Mouse (Mus musculus) G1E (cell line): Measurements from ENCODE around the gene Cdk5rap1. TPM values are rescaled to one million over a fixed set of nuclear protein-coding genes. Genes with fewer than 3 reads are reported as not detected.
"Not testable (repeated sequence)": the region's sequence is repeated elsewhere in the genome, so short reads cannot be mapped to it uniquely, and the experiment has no call there.

Experiments used
- ATAC-seq: 2 replicates; pipeline ENCODE4 v1.8.0; 2016; ENCODE audit warnings: mild to moderate bottlenecking; ENCODE audit not compliant: insufficient number of reproducible peaks, poor library complexity, low FRiP score, severe bottlenecking; ENCODE audit errors: extremely low read depth
- DNase-seq: peaks from one replicate; pipeline ENCODE4 v3.0.0; 2012; ENCODE audit warnings: low spot score
- H3K27me3 ChIP-seq: 2 replicates; pipeline ENCODE4 v1.6.1; 2012; ENCODE audit warnings: mild to moderate bottlenecking, low read length, inconsistent platforms; ENCODE audit not compliant: insufficient read depth
- H3K36me3 ChIP-seq: replicated peaks from 2 replicates; pipeline ENCODE3; 2012; ENCODE audit warnings: mild to moderate bottlenecking, inconsistent platforms
- H3K4me1 ChIP-seq: 2 replicates; pipeline ENCODE4 v1.6.1; 2012; ENCODE audit warnings: low read depth, low read length, inconsistent platforms, mixed read lengths; ENCODE audit not compliant: insufficient read depth
- H3K4me3 ChIP-seq: 2 replicates; pipeline ENCODE4 v1.5.1; 2012; ENCODE audit warnings: low read depth, mild to moderate bottlenecking, inconsistent platforms, low read length, moderate library complexity, mixed read lengths
- H3K9me3 ChIP-seq: replicated peaks from 2 replicates; pipeline ENCODE4 v1.6.1; 2012; ENCODE audit warnings: inconsistent platforms
- CTCF ChIP-seq: IDR thresholded peaks from 2 replicates; pipeline ENCODE4 v1.5.1; 2012; ENCODE audit warnings: low read depth, low read length, inconsistent platforms, mixed read lengths
- GATA1 ChIP-seq: IDR thresholded peaks from 2 replicates; pipeline ENCODE4 v1.6.1; 2012; ENCODE audit warnings: borderline replicate concordance, low read length, inconsistent platforms, mixed read lengths
- GATA2 ChIP-seq: IDR thresholded peaks from 2 replicates; pipeline ENCODE4 v1.6.1; 2012; ENCODE audit warnings: low read depth, low read length, inconsistent platforms, borderline replicate concordance
- POLR2AphosphoS5 ChIP-seq: IDR thresholded peaks from 2 replicates; pipeline ENCODE4 v1.6.1; 2012; ENCODE audit warnings: low read depth, low read length, inconsistent platforms; ENCODE audit not compliant: insufficient replicate concordance
- TAL1 ChIP-seq: conservative IDR thresholded peaks from 2 replicates; pipeline ENCODE4 v1.6.1; 2012; ENCODE audit warnings: low read depth, low read length, inconsistent platforms, mixed read lengths
- polyA plus RNA-seq: library from polyadenylated mRNA; stranded (reverse); fragments of >175 nt; gene quantifications from 2 replicates; pipeline ENCODE4 v1.2.3, GENCODE M21; 2012
- total RNA-seq, 2 experiments: library from RNA; stranded (forward) in 1 of 2; stranded (reverse) in 1 of 2; fragments of 200-1000 nt in 1 of 2; fragments of >200 nt in 1 of 2; fragmentation: Nextera tagmentation in 1 of 2; gene quantifications; 2 replicates each; pipeline ENCODE4 v1.2.3; 2014 to 2017

The Cdk5rap1 gene
- total and polyA plus RNA-seq, 3 experiments = 1.2 to 24.8 (median 21.7) TPM

- Histone ChIP-seq H3K9me3 (no peaks in the 10 kb centered on the region), H3K27me3 (0 out of 2 replicates have a peak, but pooled peaks cover 4% of the 10 kb centered on the region), H3K4me3 (no peak overlapping the region), H3K4me1 (no peaks in the 10 kb centered on the region), H3K36me3 (no peaks in the 10 kb centered on the region)
- TF ChIP-seq CTCF (no peak), TAL1 (no peak), POLR2AphosphoS5 (no peak), GATA1 (no peak), GATA2 (no peak)
- DNase-seq (no peak), ATAC-seq (no peak)
These were observed 71.0 kb downstream of the Cdk5rap1 start for GRCm38 (mm10) chr2:154301763-154302162.

- Histone ChIP-seq H3K9me3 (no peaks in the 10 kb centered on the region), H3K4me3 (no peak overlapping the region), H3K36me3 (no peaks in the 10 kb centered on the region), H3K4me1 (no peaks in the 10 kb centered on the region), H3K27me3 (0 out of 2 replicates have a peak, but pooled peaks cover 4% of the 10 kb centered on the region)
- ATAC-seq (peak; percentile 54; the same call in 1 of the 2 replicates), DNase-seq (peak; percentile 58)
- TF ChIP-seq CTCF = peak; percentile 81
- TF ChIP-seq POLR2AphosphoS5 = no peak
These were observed 72.3 kb downstream of the Cdk5rap1 start for GRCm38 (mm10) chr2:154300496-154300895.

- H3K4me3 ChIP-seq, H3K36me3 ChIP-seq, H3K27me3 ChIP-seq, H3K9me3 ChIP-seq, ATAC-seq, DNase-seq, H3K4me1 ChIP-seq: not testable (repeated sequence)
- 0 out of 2 replicates have a peak, but pooled peaks have one; percentile 17 for TF ChIP-seq CTCF
These were observed 78.1 kb downstream of the Cdk5rap1 start for GRCm38 (mm10) chr2:154294746-154295145.

GRCm38 (mm10) chr2:154292833-154293232 lies 80.0 kb downstream of the Cdk5rap1 start:
- H3K9me3 ChIP-seq = no peaks in the 10 kb centered on the region
- H3K27me3 ChIP-seq = peaks cover 5% of the 10 kb centered on the region; the same call in 1 of the 2 replicates
- ATAC-seq (no peak), DNase-seq (no peak)
- H3K36me3 ChIP-seq = no peaks in the 10 kb centered on the region
- H3K4me1 ChIP-seq = no peaks in the 10 kb centered on the region
- H3K4me3 ChIP-seq = no peak overlapping the region
- TF ChIP-seq GATA2 = no peak
- no peak for TF ChIP-seq TAL1
- TF ChIP-seq CTCF = no peak
- TF ChIP-seq GATA1 = no peak
- no peak for TF ChIP-seq POLR2AphosphoS5

- not testable (repeated sequence) for H3K27me3 ChIP-seq, H3K9me3 ChIP-seq, H3K36me3 ChIP-seq, H3K4me3 ChIP-seq, ATAC-seq, H3K4me1 ChIP-seq, DNase-seq
These were observed 80.9 kb downstream of the Cdk5rap1 start for GRCm38 (mm10) chr2:154291866-154292265.

Other genes starting within 250 kb of the Cdk5rap1 start
- not detected in 2 replicates for gene Bpifa3, start 242.7 kb downstream of the Cdk5rap1 start, total RNA-seq (2014; fragmentation: Nextera tagmentation)
- not detected in 2 replicates for gene Bpifa3, start 242.7 kb downstream of the Cdk5rap1 start, total RNA-seq (2017)
- not detected in 2 replicates for gene Bpifa3, start 242.7 kb downstream of the Cdk5rap1 start, polyA plus RNA-seq
- not detected in 2 replicates for gene Bpifa1, start 230.1 kb downstream of the Cdk5rap1 start, total RNA-seq (2014; fragmentation: Nextera tagmentation)
- not detected in 2 replicates for gene Bpifa1, start 230.1 kb downstream of the Cdk5rap1 start, total RNA-seq (2017)
- not detected in 2 replicates for gene Bpifa1, start 230.1 kb downstream of the Cdk5rap1 start, polyA plus RNA-seq
- not detected in 2 replicates for gene Bpifa5, start 210.4 kb downstream of the Cdk5rap1 start, total RNA-seq (2014; fragmentation: Nextera tagmentation)
- gene Bpifa5, start 210.4 kb downstream of the Cdk5rap1 start, total RNA-seq (2017) = not detected in 2 replicates
- gene Bpifa5, start 210.4 kb downstream of the Cdk5rap1 start, polyA plus RNA-seq = not detected in 2 replicates
- not detected in 2 replicates for gene Bpifb1, start 182.2 kb downstream of the Cdk5rap1 start, total RNA-seq (2014; fragmentation: Nextera tagmentation)
- 0.05 TPM in 1 of 2 replicates, not detected in the other for gene Bpifb1, start 182.2 kb downstream of the Cdk5rap1 start, total RNA-seq (2017)
- not detected in 2 replicates for gene Bpifb1, start 182.2 kb downstream of the Cdk5rap1 start, polyA plus RNA-seq
- not detected in 2 replicates for gene Bpifb5, start 149.3 kb downstream of the Cdk5rap1 start, total RNA-seq (2014; fragmentation: Nextera tagmentation)
- 0.11 TPM in 1 of 2 replicates, not detected in the other for gene Bpifb5, start 149.3 kb downstream of the Cdk5rap1 start, total RNA-seq (2017)
- not detected in 2 replicates for gene Bpifb5, start 149.3 kb downstream of the Cdk5rap1 start, polyA plus RNA-seq
- not detected in 2 replicates for gene Bpifb9a, start 115.2 kb downstream of the Cdk5rap1 start, total RNA-seq (2014; fragmentation: Nextera tagmentation)
- gene Bpifb9a, start 115.2 kb downstream of the Cdk5rap1 start, total RNA-seq (2017) = 0.22 TPM in 1 of 2 replicates, not detected in the other
- not detected in 2 replicates for gene Bpifb9a, start 115.2 kb downstream of the Cdk5rap1 start, polyA plus RNA-seq
- not detected in 2 replicates for gene Bpifb9b, start 65.8 kb downstream of the Cdk5rap1 start, total RNA-seq (2014; fragmentation: Nextera tagmentation)
- gene Bpifb9b, start 65.8 kb downstream of the Cdk5rap1 start, total RNA-seq (2017) = not detected in 2 replicates
- gene Bpifb9b, start 65.8 kb downstream of the Cdk5rap1 start, polyA plus RNA-seq = not detected in 2 replicates
- gene Snta1, start 35.1 kb upstream of the Cdk5rap1 start, total RNA-seq (2014; fragmentation: Nextera tagmentation) = not detected in 2 replicates
- not detected in 2 replicates for gene Snta1, start 35.1 kb upstream of the Cdk5rap1 start, total RNA-seq (2017)
- not detected in 2 replicates for gene Snta1, start 35.1 kb upstream of the Cdk5rap1 start, polyA plus RNA-seq
- 29.8 and 34.6 TPM in 2 replicates for gene Cbfa2t2, start 63.5 kb upstream of the Cdk5rap1 start, total RNA-seq (2014; fragmentation: Nextera tagmentation)
- 13.4 and 13.7 TPM in 2 replicates for gene Cbfa2t2, start 63.5 kb upstream of the Cdk5rap1 start, total RNA-seq (2017)
- gene Cbfa2t2, start 63.5 kb upstream of the Cdk5rap1 start, polyA plus RNA-seq = 7.3 and 7.8 TPM in 2 replicates
- not detected in 2 replicates for gene 1700003F12Rik, start 174.1 kb upstream of the Cdk5rap1 start, total RNA-seq (2014; fragmentation: Nextera tagmentation)
- not detected in 2 replicates for gene 1700003F12Rik, start 174.1 kb upstream of the Cdk5rap1 start, total RNA-seq (2017)
- gene 1700003F12Rik, start 174.1 kb upstream of the Cdk5rap1 start, polyA plus RNA-seq = 0.13 TPM in 1 of 2 replicates, not detected in the other
- gene Actl10, start 178.8 kb upstream of the Cdk5rap1 start, total RNA-seq (2014; fragmentation: Nextera tagmentation) = 0.53 TPM in 1 of 2 replicates, not detected in the other
- 0.22 and 0.41 TPM in 2 replicates for gene Actl10, start 178.8 kb upstream of the Cdk5rap1 start, total RNA-seq (2017)
- not detected in 2 replicates for gene Actl10, start 178.8 kb upstream of the Cdk5rap1 start, polyA plus RNA-seq
- 13.0 and 13.2 TPM in 2 replicates for gene Necab3, start 185.9 kb upstream of the Cdk5rap1 start, total RNA-seq (2014; fragmentation: Nextera tagmentation)
- gene Necab3, start 185.9 kb upstream of the Cdk5rap1 start, total RNA-seq (2017) = 6.8 and 7.6 TPM in 2 replicates
- 9.8 and 11.6 TPM in 2 replicates for gene Necab3, start 185.9 kb upstream of the Cdk5rap1 start, polyA plus RNA-seq
- gene E2f1, start 196.9 kb upstream of the Cdk5rap1 start, total RNA-seq (2014; fragmentation: Nextera tagmentation) = 31.9 and 32.5 TPM in 2 replicates
- 13.9 and 15.6 TPM in 2 replicates for gene E2f1, start 196.9 kb upstream of the Cdk5rap1 start, total RNA-seq (2017)
- gene E2f1, start 196.9 kb upstream of the Cdk5rap1 start, polyA plus RNA-seq = 93.1 and 94.6 TPM in 2 replicates
- 20.7 and 22.6 TPM in 2 replicates for gene Pxmp4, start 230.7 kb upstream of the Cdk5rap1 start, total RNA-seq (2014; fragmentation: Nextera tagmentation)
- 35.7 and 41.5 TPM in 2 replicates for gene Pxmp4, start 230.7 kb upstream of the Cdk5rap1 start, total RNA-seq (2017)
- 5.4 and 6.2 TPM in 2 replicates for gene Pxmp4, start 230.7 kb upstream of the Cdk5rap1 start, polyA plus RNA-seq
- gene Zfp341, start 240.3 kb upstream of the Cdk5rap1 start, total RNA-seq (2014; fragmentation: Nextera tagmentation) = 5.4 and 7.4 TPM in 2 replicates
- gene Zfp341, start 240.3 kb upstream of the Cdk5rap1 start, total RNA-seq (2017) = 0.93 TPM in 2 replicates
- gene Zfp341, start 240.3 kb upstream of the Cdk5rap1 start, polyA plus RNA-seq = 10.2 and 11.1 TPM in 2 replicates
- not detected in 2 replicates for gene 4930519P11Rik, start 240.4 kb upstream of the Cdk5rap1 start, total RNA-seq (2014; fragmentation: Nextera tagmentation)
- 0.52 TPM in 1 of 2 replicates, not detected in the other for gene 4930519P11Rik, start 240.4 kb upstream of the Cdk5rap1 start, total RNA-seq (2017)
- 1.5 and 1.7 TPM in 2 replicates for gene 4930519P11Rik, start 240.4 kb upstream of the Cdk5rap1 start, polyA plus RNA-seq